Mouse (Mus musculus) midbrain, embryonic 12.5 days (tissue): ENCODE data around the gene Mthfr. TPM values are rescaled to one million over a fixed set of nuclear protein-coding genes. Genes with fewer than 3 reads are reported as not detected.

Experiments used
- ATAC-seq: fragments of 200-750 bp; cut with Nextera tagmentation; 2 replicates; pipeline ENCODE4 v1.8.0; 2017; ENCODE audit warnings: low read depth, moderate TSS enrichment, moderate library complexity; ENCODE audit not compliant: low FRiP score
- H3K27ac ChIP-seq: fragments of 300-500 bp; sonication (generic); replicated peaks from 2 replicates; pipeline ENCODE4 v1.5.1; 2016; ENCODE audit warnings: mild to moderate bottlenecking
- H3K27me3 ChIP-seq: fragments of 300-500 bp; sonication (generic); 2 replicates; pipeline ENCODE4 v1.6.1; 2016; ENCODE audit warnings: mild to moderate bottlenecking
- H3K36me3 ChIP-seq: fragments of 300-500 bp; sonication (generic); 2 replicates; pipeline ENCODE4 v1.6.1; 2016
- H3K4me1 ChIP-seq: fragments of 300-500 bp; sonication (generic); 2 replicates; pipeline ENCODE4 v1.6.1; 2016
- H3K4me2 ChIP-seq: fragments of 300-500 bp; sonication (generic); replicated peaks from 2 replicates; pipeline ENCODE4 v1.6.1; 2016; ENCODE audit warnings: mild to moderate bottlenecking, moderate library complexity
- H3K4me3 ChIP-seq: fragments of 300-500 bp; sonication (generic); 2 replicates; pipeline ENCODE4 v1.5.1; 2016; ENCODE audit warnings: mild to moderate bottlenecking
- H3K9ac ChIP-seq: fragments of 300-500 bp; sonication (generic); replicated peaks from 2 replicates; pipeline ENCODE4 v1.6.1; 2016; ENCODE audit warnings: mild to moderate bottlenecking, moderate library complexity
- H3K9me3 ChIP-seq: fragments of 300-500 bp; sonication (generic); 2 replicates; pipeline ENCODE4 v1.6.1; 2016; ENCODE audit warnings: mild to moderate bottlenecking
- WGBS: fragments of 180-500 bp; shearing (Covaris S2); methylation state at CpG from one replicate; pipeline ENCODE4 v1.1.7; 2016; 5-methylcytosine and 5-hydroxymethylcytosine counted together
- polyA plus RNA-seq: library from polyadenylated mRNA; unstranded; fragments of >200 nt; fragmentation: Nextera tagmentation; extraction: Ambion mirVana; gene quantifications from 2 replicates; pipeline ENCODE4 v1.2.1, GENCODE M21; 2016

The Mthfr gene
- polyA plus RNA-seq, 1 experiment from 2014 or later: 44.5 TPM

DNA sequence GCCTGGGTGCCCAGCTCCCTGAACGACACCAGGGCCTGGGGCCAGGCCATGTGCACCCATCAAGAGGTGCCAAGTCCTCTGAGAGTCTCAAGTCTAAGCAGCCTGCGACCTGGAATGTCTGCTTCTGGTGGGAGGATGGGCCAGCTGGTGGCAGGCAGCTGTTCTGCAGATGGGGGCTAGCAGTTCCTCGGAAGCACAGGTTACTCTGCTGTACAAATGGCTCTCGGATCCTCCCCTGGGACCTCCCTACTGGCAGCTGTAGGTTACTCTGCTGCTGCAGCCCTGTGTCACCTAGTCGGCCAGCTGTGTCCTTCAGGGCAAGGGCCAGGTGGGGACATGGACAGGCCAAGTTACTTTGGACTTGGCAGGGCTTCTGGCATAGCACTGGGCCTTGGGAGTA lies 32.6 kb downstream of the Mthfr start:
- H3K27ac ChIP-seq: no peak overlapping the region
- H3K4me2 ChIP-seq: no peak overlapping the region
- no peaks in the 10 kb centered on the region for H3K36me3 ChIP-seq
- 0 out of 2 replicates have a peak, but pooled peaks cover 6% of the 10 kb centered on the region for H3K4me1 ChIP-seq
- no peak overlapping the region for H3K9ac ChIP-seq
- ATAC-seq: no peak
- no peak overlapping the region for H3K4me3 ChIP-seq
- 0 out of 2 replicates have a peak, but pooled peaks cover 3% of the 10 kb centered on the region for H3K27me3 ChIP-seq
- H3K9me3 ChIP-seq: no peaks in the 10 kb centered on the region
- WGBS: 67% methylated on average over 5 of the region's 5 CpGs

DNA sequence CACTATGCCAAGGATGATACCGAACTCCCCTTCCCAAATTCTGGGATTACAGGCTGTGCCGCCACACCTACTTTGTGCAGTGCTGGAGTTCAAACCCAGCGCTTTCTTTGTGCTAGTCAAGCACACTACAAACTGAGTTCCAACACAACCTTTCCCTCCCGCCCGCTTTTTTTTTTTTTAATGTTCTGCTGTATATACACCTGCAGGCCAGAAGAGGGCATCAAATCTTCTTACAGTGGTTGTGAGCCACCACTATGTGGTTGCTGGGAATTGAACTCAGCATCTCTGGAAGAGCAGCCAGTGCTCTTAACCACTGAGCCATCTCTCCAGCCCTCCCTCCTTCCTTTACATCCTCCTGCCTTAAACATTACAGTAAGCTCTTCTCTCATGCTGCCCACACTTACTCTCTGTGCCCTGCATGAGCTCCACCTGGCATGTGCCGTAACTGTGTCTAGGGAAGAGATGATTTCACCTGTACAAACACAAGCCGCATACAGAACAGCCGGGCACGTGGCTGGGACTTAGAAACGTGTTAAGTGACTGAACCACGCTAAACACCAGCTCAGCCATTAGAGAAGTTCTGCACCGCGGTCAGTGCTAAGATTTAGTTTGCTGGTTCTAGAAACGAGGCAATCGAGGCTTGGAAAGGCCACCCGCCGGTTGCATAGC lies 35.8 kb downstream of the Mthfr start:
- H3K9ac ChIP-seq: peak overlapping the region; percentile 21; the same call in 1 of the 2 replicates
- H3K27me3 ChIP-seq: no peaks in the 10 kb centered on the region
- no peak overlapping the region for H3K27ac ChIP-seq
- 0 out of 2 replicates have a peak, but pooled peaks cover 1% of the 10 kb centered on the region for H3K36me3 ChIP-seq
- ATAC-seq: peak; percentile 21; the same call in 1 of the 2 replicates
- H3K4me2 ChIP-seq: peak overlapping the region; percentile 45
- H3K9me3 ChIP-seq: no peaks in the 10 kb centered on the region
- 0 out of 2 replicates have a peak, but pooled peaks cover 4% of the 10 kb centered on the region for H3K4me1 ChIP-seq
- 49% methylated on average over 17 of the region's 17 CpGs for WGBS
- H3K4me3 ChIP-seq: peak overlapping the region; percentile 29

GRCm38 (mm10) chr4:148075259-148075658 lies 36.4 kb downstream of the Mthfr start:
- Histone ChIP-seq H3K9me3 (no peaks in the 10 kb centered on the region), H3K4me3 (peak overlapping the region; percentile 29), H3K36me3 (0 out of 2 replicates have a peak, but pooled peaks cover 5% of the 10 kb centered on the region), H3K9ac (peak overlapping the region; percentile 21; the same call in 1 of the 2 replicates), H3K27ac (no peak overlapping the region), H3K4me2 (peak overlapping the region; percentile 45), H3K27me3 (no peaks in the 10 kb centered on the region), H3K4me1 (0 out of 2 replicates have a peak, but pooled peaks cover 4% of the 10 kb centered on the region)
- 45% methylated on average over 21 of the region's 21 CpGs for WGBS
- peak; percentile 32 for ATAC-seq

DNA sequence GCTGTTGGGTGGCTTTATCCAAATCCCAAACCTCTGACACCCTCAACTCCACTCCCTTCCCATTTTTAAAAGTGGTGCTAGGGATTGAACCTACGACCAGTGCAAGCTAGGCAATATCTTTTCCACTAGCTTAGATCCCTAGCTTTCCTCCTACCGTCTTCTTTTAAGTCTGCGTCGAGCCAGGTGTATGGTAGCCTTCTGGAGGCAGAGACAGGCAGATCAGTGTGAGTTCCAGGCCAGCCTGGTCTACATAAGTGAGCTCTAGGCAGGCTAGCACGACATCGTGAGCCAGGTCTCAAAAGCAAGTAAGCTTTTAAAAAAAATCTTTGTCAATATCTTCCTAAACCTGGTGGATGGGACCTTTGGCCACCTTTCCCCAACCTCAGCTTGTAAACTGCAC lies 37.0 kb downstream of the Mthfr start:
- Histone ChIP-seq H3K27ac (no peak overlapping the region), H3K4me1 (0 out of 2 replicates have a peak, but pooled peaks cover 4% of the 10 kb centered on the region), H3K9me3 (no peaks in the 10 kb centered on the region), H3K4me2 (no peak overlapping the region), H3K4me3 (no peak overlapping the region), H3K27me3 (no peaks in the 10 kb centered on the region), H3K36me3 (peaks cover 12% of the 10 kb centered on the region; the same call in 1 of the 2 replicates), H3K9ac (no peak overlapping the region)
- 95% methylated on average over 6 of the region's 6 CpGs for WGBS
- ATAC-seq: no peak

GRCm38 (mm10) chr4:148079212-148079611 lies 40.3 kb downstream of the Mthfr start:
- H3K27me3 ChIP-seq: no peaks in the 10 kb centered on the region
- H3K9me3 ChIP-seq: no peaks in the 10 kb centered on the region
- peaks cover 21% of the 10 kb centered on the region; the same call in 1 of the 2 replicates for H3K36me3 ChIP-seq
- no peak overlapping the region for H3K27ac ChIP-seq
- ATAC-seq: no peak
- H3K4me1 ChIP-seq: peaks cover 10% of the 10 kb centered on the region
- H3K4me2 ChIP-seq: no peak overlapping the region
- no peak overlapping the region for H3K4me3 ChIP-seq
- 61% methylated on average over 6 of the region's 6 CpGs for WGBS
- H3K9ac ChIP-seq: no peak overlapping the region

- WGBS: 84% methylated on average over 8 of the region's 8 CpGs
- H3K27me3 ChIP-seq: no peaks in the 10 kb centered on the region
- peaks cover 21% of the 10 kb centered on the region; the same call in 1 of the 2 replicates for H3K36me3 ChIP-seq
- H3K4me1 ChIP-seq: peaks cover 10% of the 10 kb centered on the region
- no peak for ATAC-seq
- no peak overlapping the region for H3K4me3 ChIP-seq
- H3K27ac ChIP-seq: no peak overlapping the region
- H3K4me2 ChIP-seq: no peak overlapping the region
- H3K9ac ChIP-seq: no peak overlapping the region
- no peaks in the 10 kb centered on the region for H3K9me3 ChIP-seq
Measured at GRCm38 (mm10) chr4:148079944-148080596, 41.2 kb downstream of the Mthfr start.

- Histone ChIP-seq H3K4me2 (no peak overlapping the region), H3K27me3 (no peaks in the 10 kb centered on the region), H3K9me3 (no peaks in the 10 kb centered on the region), H3K27ac (no peak overlapping the region), H3K9ac (no peak overlapping the region), H3K4me1 (peaks cover 13% of the 10 kb centered on the region), H3K36me3 (peaks cover 21% of the 10 kb centered on the region; the same call in 1 of the 2 replicates), H3K4me3 (no peak overlapping the region)
- 92% methylated on average over 1 of the region's 1 CpGs for WGBS
- no peak for ATAC-seq
Measured at GRCm38 (mm10) chr4:148080597-148080973, 41.7 kb downstream of the Mthfr start.

DNA sequence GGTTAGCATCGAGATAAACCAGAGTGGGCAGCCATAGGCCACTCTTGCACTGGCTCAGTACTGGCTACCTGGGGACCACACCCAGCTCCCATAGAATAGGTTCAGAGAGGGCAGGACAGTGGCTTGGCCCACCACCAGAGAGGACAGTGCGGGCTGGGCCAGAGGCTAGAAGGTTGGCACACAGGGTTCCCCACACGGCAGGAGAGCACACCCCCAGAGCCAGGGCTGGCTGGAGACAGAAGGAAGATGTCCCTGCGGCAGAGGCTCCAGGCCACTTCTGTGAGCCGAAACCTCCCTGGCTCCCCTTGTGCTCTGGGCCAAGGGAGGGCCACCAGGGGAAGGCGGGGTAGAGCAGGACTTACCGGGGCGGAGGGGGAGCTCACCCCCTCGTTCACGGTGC lies 42.3 kb downstream of the Mthfr start:
- 93% methylated on average over 10 of the region's 10 CpGs for WGBS
- Histone ChIP-seq H3K4me2 (no peak overlapping the region), H3K9ac (no peak overlapping the region), H3K27me3 (no peaks in the 10 kb centered on the region), H3K27ac (no peak overlapping the region), H3K36me3 (peaks cover 21% of the 10 kb centered on the region; the same call in 1 of the 2 replicates), H3K4me1 (peaks cover 18% of the 10 kb centered on the region), H3K9me3 (no peaks in the 10 kb centered on the region), H3K4me3 (no peak overlapping the region)
- no peak for ATAC-seq

DNA sequence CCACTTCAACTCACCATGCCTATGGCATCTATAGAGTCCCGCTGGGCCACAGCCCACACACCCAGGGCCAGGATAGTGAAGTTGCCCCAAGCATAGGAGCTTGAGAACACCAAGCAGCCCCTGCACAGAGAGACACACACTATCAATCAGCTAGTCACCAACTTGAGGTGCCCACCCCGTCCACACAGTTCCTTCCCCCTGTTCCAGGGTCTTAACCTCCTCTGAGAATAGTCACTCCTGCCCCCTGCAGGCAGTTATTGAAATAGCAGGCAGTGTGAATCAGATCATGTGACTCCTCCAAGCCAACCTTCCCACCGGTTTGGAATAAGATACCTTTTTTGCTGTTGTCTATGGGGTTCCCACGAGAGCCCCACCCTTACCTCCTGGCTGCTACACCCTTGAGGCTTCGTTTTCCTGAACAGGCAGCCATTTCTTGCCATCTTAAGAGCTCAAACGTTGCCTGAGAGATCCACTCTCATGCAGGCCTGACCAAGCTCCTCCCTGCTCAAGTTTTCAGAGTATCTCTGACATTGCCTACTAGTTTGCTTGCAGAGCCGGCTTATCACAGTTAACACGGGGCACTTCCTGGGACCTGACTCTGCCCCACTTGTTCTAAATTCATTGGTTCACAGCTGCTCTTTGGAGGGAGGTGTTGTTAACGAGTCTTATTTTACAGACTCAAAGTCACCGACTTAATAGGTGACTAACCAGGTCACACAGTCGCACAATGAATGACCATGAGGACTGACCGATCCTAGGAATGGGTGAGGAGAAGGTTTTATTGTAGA lies 43.6 kb downstream of the Mthfr start:
- H3K36me3 ChIP-seq: peaks cover 21% of the 10 kb centered on the region; the same call in 1 of the 2 replicates
- H3K4me1 ChIP-seq: peaks cover 26% of the 10 kb centered on the region
- H3K27me3 ChIP-seq: no peaks in the 10 kb centered on the region
- H3K4me2 ChIP-seq: no peak overlapping the region
- 54% methylated on average over 12 of the region's 12 CpGs for WGBS
- no peak overlapping the region for H3K4me3 ChIP-seq
- ATAC-seq: no peak
- H3K27ac ChIP-seq: no peak overlapping the region
- H3K9me3 ChIP-seq: no peaks in the 10 kb centered on the region
- H3K9ac ChIP-seq: no peak overlapping the region

DNA sequence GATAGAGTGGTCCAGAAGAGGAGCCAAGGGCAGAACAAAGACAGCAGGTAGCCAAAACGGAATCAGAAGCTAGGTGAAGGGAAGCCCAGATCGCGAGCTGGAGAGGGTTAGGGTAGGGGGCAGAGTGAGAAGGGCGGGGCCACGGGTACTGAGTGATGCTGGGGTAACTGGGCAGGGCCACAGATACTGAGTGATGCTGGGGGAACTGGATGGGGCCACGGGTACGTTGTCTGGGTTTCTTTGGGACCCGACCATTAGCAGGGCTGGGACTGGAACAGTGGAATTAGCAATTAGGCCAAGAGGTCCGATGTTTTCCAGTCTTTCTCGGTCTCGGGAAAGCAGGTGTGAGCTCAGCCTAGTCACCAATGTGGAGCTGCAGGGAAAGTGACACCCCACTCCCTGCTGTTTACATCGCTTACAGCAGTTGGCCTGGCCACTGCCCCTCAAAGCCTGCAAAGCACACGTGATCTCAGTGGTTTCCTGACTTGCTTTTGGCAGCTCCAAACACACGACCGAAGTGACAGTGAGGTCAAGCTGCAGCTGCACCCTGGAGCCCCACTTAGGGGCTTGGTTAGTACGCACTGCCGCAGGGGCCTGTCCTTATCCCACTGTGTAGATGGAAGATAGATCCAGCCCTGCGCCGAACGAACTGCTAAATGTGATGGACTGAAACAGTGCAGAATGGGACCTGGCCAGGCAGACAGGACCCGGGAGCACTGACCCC lies 44.5 kb downstream of the Mthfr start:
- 64% methylated on average over 21 of the region's 21 CpGs for WGBS
- H3K4me1 ChIP-seq: peaks cover 33% of the 10 kb centered on the region
- H3K9ac ChIP-seq: no peak overlapping the region
- no peak for ATAC-seq
- H3K4me3 ChIP-seq: no peak overlapping the region
- no peaks in the 10 kb centered on the region for H3K9me3 ChIP-seq
- no peaks in the 10 kb centered on the region for H3K27me3 ChIP-seq
- H3K4me2 ChIP-seq: no peak overlapping the region
- peaks cover 21% of the 10 kb centered on the region; the same call in 1 of the 2 replicates for H3K36me3 ChIP-seq
- no peak overlapping the region for H3K27ac ChIP-seq

DNA sequence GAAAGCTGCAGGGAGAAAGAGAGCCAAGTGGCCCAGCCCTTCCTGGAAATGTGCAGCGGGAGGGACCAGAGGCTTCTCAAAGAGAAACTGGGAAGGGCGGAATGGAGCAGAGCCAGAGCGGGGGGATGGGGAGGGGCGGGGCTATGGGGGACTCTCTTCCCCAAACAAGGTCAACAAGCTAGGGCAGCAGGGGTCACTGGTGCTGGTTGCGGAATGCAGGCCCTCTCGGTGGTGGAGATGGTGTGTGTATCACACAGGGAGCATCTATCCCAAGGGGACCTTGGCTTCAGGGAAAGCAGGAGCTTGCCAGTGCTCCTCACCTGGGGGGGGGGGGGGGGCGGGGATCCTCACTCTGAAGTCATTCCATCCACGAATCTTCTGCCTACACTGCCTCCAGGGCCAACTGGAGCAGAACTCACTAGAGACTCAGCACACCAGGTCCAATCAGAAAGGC lies 45.4 kb downstream of the Mthfr start:
- H3K9me3 ChIP-seq: no peaks in the 10 kb centered on the region
- H3K36me3 ChIP-seq: peaks cover 21% of the 10 kb centered on the region; the same call in 1 of the 2 replicates
- no peak overlapping the region for H3K9ac ChIP-seq
- no peak overlapping the region for H3K4me2 ChIP-seq
- no peak for ATAC-seq
- 6% methylated on average over 8 of the region's 8 CpGs for WGBS
- no peaks in the 10 kb centered on the region for H3K27me3 ChIP-seq
- H3K4me3 ChIP-seq: no peak overlapping the region
- H3K4me1 ChIP-seq: peaks cover 38% of the 10 kb centered on the region
- no peak overlapping the region for H3K27ac ChIP-seq
